Mouse (Mus musculus): ENCODE data around the gene Klhdc8b.

Klhdc8b gene

DNA sequence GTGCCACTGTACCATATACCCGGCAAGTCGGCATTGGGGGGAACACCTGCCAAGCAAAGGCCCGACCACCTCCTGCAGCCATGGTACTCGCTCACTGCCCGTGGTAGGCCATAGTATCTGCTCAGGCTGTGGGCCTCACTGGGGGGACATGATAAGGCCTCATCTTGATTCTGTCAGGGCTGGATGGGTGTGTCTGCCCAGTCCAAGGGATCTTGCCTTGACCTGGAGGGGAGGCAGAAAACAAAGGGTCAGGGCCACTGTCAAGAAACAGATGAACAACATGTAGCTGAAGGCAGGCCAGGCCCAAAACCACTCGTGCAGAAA, 10.2 kb downstream of the Klhdc8b start:
- DNase-seq, result no peak

DNA sequence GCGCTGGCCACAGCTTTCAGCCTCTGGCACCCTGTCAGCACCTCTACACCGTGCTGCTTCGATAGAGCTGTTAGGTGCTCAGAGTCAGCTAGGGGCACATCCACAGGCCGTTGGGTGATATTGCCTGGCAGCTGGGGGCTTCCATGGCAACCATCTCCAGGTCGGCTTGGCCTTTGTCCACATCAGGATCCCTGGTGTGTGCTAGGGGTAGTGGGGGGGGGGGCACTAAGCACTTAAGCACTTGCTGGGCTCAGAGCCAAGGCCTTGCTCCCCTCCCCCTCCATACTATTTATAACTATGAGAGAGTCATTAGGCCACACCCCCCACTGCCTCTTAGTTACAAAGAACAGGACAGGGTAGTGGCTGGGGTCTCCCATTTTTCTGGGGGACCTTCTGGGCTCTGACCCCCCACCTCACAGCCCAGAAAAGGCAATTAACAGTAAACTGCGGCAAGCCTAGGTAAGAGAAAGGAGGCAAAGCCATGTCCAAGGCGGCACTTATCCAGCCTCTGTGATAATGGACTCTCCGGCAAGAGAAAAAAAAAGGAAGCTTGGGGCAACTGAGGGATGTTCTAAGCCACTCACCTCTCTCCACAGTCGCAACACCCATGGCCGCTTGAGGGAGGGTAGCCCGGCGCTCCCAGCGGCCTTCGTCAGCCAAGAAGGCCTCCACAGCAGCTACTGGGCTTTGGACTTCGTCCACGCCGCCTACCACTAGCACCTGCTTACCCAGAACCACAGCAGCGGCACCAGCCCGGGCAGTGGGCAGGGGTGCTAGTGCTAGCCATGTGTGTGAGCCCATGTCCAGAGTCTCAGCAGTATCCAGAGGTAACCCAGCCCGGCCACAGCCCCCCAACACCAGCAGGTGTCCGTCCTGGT, 10.8 kb downstream of the Klhdc8b start:
- peak; percentile 70 to 74 for DNase-seq

- DNase-seq, result peak; percentile 80 to 83
Measured at GRCm38 (mm10) chr9:108449860-108450259, 11.5 kb downstream of the Klhdc8b start.

GRCm38 (mm10) chr9:108445125-108445524, 16.3 kb downstream of the Klhdc8b start:
- DNase-seq, result no peak

GRCm38 (mm10) chr9:108441236-108441919, 20.0 kb downstream of the Klhdc8b start:
- peak; percentile 48 to 60 for DNase-seq

GRCm38 (mm10) chr9:108440485-108440884, 20.9 kb downstream of the Klhdc8b start:
- no peak for DNase-seq

DNA sequence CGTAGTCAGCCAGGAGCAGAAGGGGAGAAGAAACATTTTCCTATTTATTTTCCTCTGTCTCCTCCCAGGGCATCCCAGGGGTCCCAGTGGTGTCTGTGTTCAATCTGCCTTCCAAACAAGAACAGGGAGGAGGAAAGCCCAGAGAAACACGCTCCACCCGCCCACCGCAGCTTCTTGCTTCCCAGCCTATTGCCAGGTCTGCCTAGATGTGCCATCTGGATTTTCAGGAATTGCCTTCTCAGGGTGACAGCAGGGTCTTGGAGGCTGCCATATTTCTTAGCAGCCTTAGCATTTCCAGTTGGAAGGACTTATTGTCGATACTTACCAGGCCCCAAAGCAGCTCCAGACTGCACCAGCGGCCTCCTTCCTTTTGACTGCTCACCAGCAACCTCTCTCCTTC, 22.2 kb downstream of the Klhdc8b start:
- peak; percentile 81 to 83 for DNase-seq

DNA sequence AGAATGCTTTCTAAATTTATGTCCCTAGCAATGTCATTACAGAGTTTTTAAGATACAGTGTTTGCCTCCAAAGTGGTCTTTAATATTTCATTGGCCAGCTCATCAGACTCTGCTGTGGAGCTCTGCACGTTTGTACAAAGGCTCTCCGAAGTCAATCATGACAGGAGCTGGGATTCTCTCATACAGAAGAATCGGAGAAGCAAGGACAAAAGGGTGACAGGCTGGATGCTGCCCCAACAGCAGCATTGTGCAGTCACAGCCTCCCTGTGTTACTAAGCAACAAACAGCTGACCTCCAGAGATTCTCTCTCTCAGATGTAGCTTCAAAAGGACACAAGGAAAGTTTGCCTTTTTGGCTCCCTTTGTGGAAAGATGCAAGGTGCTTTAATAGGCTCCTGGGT, 25.2 kb downstream of the Klhdc8b start, which contains the start of gene BC048562:
TSS of gene BC048562 (plus strand) at position 301 of the 400 bp plus-strand sequence.
- no peak for DNase-seq

DNA sequence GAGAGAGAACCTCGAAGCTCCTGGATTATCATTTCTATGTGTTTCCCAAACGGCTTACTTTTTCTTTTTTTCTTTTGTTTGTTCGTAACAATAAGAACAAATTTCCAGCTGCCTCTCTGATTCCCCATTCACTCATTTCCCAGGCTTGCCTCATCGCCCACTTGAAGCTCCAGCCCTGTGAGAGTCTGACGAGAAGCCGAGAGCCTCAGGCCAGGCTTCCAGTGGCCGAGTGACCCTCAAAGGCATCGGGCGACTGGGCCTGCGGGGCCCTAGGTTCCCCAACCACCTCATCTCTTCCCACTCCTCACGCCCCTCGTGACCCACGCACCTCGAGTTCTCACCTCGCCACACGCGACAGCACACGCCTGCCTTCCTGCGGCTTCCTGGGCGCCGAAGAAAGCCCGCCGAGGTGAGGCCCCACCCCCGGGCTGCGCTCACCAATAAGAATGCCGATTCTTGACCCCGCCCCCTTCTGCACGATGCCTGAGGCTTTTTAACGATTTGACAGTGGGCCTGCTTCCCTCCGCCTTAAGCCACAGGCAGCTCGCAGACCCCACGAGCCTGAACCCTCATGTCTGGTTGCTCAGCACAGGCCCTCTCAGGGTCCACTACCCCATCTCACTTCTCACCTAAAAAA, 29.8 kb downstream of the Klhdc8b start:
- peak; percentile 36 to 45 for DNase-seq

- DNase-seq, result no peak
Measured at GRCm38 (mm10) chr9:108428384-108428783, 33.0 kb downstream of the Klhdc8b start, which contains the start of gene Ccdc36. Gene Ccdc36 (minus strand): TSS chr9:108428484.

DNA sequence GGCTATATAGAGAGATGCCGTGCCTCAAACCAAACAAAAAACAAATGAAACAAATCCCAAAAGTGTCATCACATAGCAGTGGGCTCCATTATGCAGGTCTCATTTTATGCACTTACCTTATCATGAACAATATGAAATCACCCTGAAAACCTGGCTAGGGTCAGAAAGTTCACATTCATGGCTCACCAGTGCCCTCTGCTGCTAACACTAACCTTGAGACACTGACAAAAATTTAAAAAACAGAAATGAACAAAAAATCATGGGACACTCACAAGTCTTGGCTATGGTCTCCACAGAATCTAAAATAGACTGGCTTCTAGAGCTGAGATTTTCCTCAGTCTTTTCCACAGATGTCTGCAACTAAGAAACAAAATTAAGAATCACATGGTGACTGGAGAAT, 49.2 kb downstream of the Klhdc8b start:
- DNase-seq, result peak; percentile 49

DNA sequence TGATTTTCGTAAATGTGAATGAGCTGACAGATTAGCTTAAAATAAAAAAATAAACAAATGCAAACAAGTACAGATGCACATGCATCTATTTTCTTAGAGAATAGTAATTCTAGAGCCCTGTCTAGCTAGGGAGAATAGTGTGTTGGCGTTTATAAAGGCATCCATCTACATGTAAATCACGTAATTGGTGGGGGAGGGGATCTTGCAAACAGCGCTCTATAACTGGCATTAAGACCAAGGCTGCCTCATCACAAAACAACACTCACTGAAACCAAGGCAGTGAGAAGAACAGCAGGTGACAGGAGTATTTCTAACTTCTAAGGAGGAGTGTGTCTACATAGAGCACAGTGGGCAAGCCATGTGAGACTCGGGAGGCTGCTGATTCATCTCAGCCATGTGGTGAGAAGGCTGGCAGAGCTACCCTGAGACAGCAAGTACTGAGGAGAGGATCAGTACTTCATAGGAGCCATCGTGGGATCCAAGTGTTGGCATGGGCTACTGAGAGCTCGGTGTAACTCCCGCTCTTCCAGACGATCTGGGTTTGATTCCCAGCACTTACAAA, 49.9 kb downstream of the Klhdc8b start:
- DNase-seq, result no peak

DNA sequence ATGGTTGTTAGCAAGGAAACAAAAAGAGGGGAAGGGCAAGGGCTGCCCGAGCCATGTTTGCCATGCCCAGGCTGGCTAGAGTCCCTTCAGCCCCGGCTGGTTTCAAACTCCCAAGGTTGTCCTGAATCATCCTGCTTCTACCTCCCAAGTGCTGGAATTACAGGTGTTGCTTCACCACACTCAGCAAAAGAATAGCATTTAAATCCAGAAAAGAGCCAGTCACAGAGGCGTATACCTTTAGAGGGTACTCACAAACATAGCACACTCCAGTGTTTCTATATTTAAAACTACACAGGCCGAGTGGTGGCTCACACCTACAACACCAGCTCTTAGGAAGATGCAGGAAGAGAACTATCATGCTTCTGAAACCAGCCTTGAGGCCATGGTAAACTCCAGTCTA, 51.8 kb downstream of the Klhdc8b start:
- DNase-seq, result no peak

GRCm38 (mm10) chr9:108404451-108404850, 56.9 kb downstream of the Klhdc8b start:
- no peak for DNase-seq

DNA sequence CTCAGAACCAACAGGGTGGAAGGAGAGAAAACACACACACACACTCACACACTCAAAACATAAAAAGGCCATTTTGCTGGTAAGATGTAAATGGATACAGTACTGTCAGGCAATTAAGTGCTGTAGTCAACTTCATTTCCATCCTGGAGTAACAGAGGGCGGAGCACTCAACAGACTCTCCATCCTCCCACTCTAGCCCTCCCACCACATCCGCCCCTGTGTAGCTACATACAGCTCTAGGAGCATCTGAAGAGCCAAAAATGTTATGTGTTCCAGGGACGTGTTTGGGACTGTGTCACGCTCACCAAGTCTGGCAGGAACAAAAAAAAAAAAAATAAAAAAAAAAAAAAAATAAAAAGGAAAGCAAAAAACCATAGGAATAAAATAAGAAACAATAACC, 58.3 kb downstream of the Klhdc8b start:
- DNase-seq, result no peak

DNA sequence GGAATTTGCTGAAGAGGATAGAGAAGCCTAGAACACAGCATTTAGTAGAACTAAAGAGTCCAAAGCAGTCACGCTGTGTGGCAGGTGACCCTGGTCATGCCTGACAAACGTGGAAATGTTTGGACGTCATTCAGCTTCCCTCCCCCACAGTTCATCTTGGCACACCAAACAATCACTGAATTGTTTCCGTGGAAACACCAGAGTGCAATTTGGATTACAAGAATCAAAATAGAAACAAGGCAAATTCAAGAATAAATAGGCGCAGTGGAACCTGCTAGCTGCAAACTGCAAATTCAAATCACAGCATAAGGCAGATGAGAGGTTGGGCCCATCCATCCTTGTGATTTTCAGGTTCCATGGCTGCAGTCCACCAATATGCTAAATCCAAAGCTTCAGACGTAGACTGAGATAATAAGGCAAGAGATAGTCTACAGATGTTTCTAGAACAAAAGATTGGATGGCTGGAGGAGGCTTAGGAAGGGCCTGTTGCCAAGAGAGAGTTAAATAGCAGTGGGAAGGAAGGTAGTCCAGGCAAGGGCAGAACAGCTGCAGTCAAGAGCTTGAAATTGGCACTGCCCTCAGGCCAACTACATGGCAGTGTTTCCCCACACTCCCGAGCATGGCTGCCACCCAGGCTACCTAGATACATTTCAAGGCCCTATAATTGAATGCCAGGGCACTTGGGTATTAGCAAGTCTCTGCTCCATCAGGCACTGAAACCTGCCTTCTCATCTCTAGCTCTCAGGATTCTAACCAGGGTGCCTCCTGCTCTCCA, 60.0 kb downstream of the Klhdc8b start:
- DNase-seq, result peak; percentile 67 to 72

DNA sequence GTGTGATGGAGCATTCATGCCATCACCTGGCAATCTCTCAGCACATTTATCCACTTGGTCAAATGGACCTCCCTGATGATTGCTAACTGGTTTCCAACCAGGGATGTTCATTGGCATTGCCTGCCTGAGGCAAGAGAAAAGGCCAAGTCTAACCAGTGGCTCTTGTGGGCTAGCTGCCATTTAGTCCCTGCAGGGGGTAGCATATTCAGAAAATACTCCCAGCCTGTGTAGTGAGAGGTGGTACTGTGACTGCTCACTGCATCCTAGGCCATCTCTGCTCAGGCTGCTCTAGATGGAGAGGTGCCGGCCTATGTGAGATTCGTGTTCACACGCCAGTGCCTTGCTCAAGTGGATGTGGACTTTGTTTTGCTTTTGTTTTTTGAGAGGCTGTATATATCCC, 63.1 kb downstream of the Klhdc8b start:
- peak; percentile 76 to 81 for DNase-seq
